Mouse (Mus musculus): ENCODE data around the gene Kat5.

- TF ChIP-seq BHLHE40 (IDR thresholded peaks at IDR 0.05; ENCODE audit: borderline replicate concordance, low read depth, low read length) (no peak), CTCF (IDR thresholded peaks at IDR 0.05 in 2 of 3, conservative IDR thresholded peaks at IDR 0.05 in 1 of 3; ENCODE audit: control insufficient read depth in 1 of 3, insufficient read depth in 1 of 3, low read depth in 2 of 3, low read length in 3 of 3, poor library complexity in 1 of 3, severe bottlenecking in 1 of 3) (no peak), TAL1 (IDR thresholded peaks at IDR 0.05; ENCODE audit: low read length) (no peak)
Observed at GRCm38 (mm10) chr19:5651502-5652274, 41.7 kb upstream of the Kat5 start.

Measured in MEL (cell line).